Mouse (Mus musculus) liver, embryonic 14.5 days (tissue): Measurements from ENCODE around the gene Nudt4. TPM values are rescaled to one million over a fixed set of nuclear protein-coding genes. Genes with fewer than 3 reads are reported as not detected.

Source experiments
- ATAC-seq: fragments of 200-750 bp; cut with Nextera tagmentation; 2 replicates; pipeline ENCODE4 v1.8.0; 2017; ENCODE audit warnings: moderate number of reproducible peaks, mild to moderate bottlenecking, moderate library complexity; ENCODE audit not compliant: insufficient read depth
- DNase-seq, 3 experiments: peaks; one replicate each; pipeline ENCODE4 v3.0.0-alpha.2; 2012 to 2013; ENCODE audit warnings: low read depth in 3 of 3, low spot score in 3 of 3
- H3K27ac ChIP-seq: fragments of 300-500 bp; sonication (generic); 2 replicates; pipeline ENCODE4 v1.5.1; 2014; ENCODE audit warnings: moderate library complexity, mild to moderate bottlenecking, control low read depth, inconsistent platforms
- H3K27me3 ChIP-seq: fragments of 300-500 bp; sonication (generic); 2 replicates; pipeline ENCODE4 v1.6.1; 2014; ENCODE audit warnings: mild to moderate bottlenecking, low read length, moderate library complexity; ENCODE audit not compliant: control insufficient read depth, insufficient read depth
- H3K36me3 ChIP-seq: fragments of 300-500 bp; sonication (generic); replicated peaks from 2 replicates; pipeline ENCODE4 v1.6.1; 2014; ENCODE audit warnings: low read depth; ENCODE audit not compliant: control insufficient read depth, insufficient read depth
- H3K4me1 ChIP-seq, 2 experiments: fragments of 200-500 bp in 1 of 2; fragments of 300-500 bp in 1 of 2; sonication (generic) in 1 of 2; replicated peaks; 2 replicates each; pipeline ENCODE4 v1.6.1; 2012 to 2014; ENCODE audit warnings: antibody characterized with exemption in 1 of 2, inconsistent platforms in 1 of 2, low read length in 1 of 2; ENCODE audit not compliant: control insufficient read depth in 2 of 2, insufficient read depth in 2 of 2
- H3K4me2 ChIP-seq: fragments of 300-500 bp; sonication (generic); 2 replicates; pipeline ENCODE4 v1.6.1; 2014; ENCODE audit warnings: low read depth, mild to moderate bottlenecking, control low read depth, moderate library complexity
- H3K4me3 ChIP-seq, 2 experiments: fragments of 200-500 bp in 1 of 2; fragments of 300-500 bp in 1 of 2; sonication (generic) in 1 of 2; 2 replicates each; pipeline ENCODE4 v1.5.1; 2012 to 2014; ENCODE audit warnings: low read depth in 2 of 2, low read length in 2 of 2, mild to moderate bottlenecking in 2 of 2, control low read depth in 1 of 2, inconsistent platforms in 1 of 2, moderate library complexity in 1 of 2; ENCODE audit not compliant: insufficient read depth in 1 of 2
- H3K9ac ChIP-seq: fragments of 300-500 bp; sonication (generic); replicated peaks from 2 replicates; pipeline ENCODE4 v1.6.1; 2014; ENCODE audit warnings: mild to moderate bottlenecking, control low read depth, moderate library complexity
- H3K9me3 ChIP-seq: fragments of 300-500 bp; sonication (generic); 2 replicates; pipeline ENCODE4 v1.6.1; 2016; ENCODE audit warnings: low read length, mixed read lengths; ENCODE audit not compliant: control insufficient read depth
- CTCF ChIP-seq: IDR thresholded peaks from 2 replicates; pipeline ENCODE4 v1.5.1; 2016; ENCODE audit warnings: antibody characterized with exemption, low read depth, control low read depth
- EP300 ChIP-seq: IDR thresholded peaks from 2 replicates; pipeline ENCODE4 v1.6.1; 2016; ENCODE audit warnings: antibody characterized with exemption, low read depth
- WGBS: fragments of 180-500 bp; shearing (Covaris S2); extraction: QIAGEN DNeasy Blood & Tissue Kit; methylation state at CpG from one replicate; pipeline ENCODE4 v1.1.7; 2014; ENCODE audit not compliant: insufficient replicate concordance; 5-methylcytosine and 5-hydroxymethylcytosine counted together
- polyA plus RNA-seq, 2 experiments: library from polyadenylated mRNA; depleted of rRNA in 1 of 2; stranded (reverse) in 1 of 2; unstranded in 1 of 2; fragments of >200 nt; fragmentation: Nextera tagmentation in 1 of 2; extraction: Ambion mirVana in 1 of 2; gene quantifications; 2 replicates each; pipeline versions ENCODE4 v1.2.1 to v1.2.3; 2012 to 2014

Gene Nudt4
- polyA plus RNA-seq, 2 experiments: 49.7 to 95.5 TPM

DNA sequence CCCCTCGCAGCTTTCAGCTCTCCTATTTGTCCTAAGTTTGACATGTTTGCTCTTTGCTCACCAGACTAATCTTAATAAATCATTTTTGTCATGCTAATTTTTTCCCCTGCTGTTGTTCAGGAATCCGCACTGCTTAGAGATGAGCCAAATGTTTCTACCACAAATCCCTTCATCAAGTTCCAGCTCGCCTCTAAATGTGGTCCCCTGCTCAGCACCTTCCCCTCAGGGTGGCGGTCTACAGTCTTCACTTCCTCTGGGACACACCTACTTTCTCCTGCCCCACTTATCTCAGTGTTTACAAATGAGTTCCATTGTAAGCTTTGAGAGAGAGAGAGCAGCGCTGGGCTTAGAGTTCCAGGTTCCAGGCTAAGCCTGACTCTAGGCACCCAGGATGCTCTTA lies 36.6 kb upstream of the Nudt4 start:
- 40% methylated on average over 5 of the region's 5 CpGs for WGBS
- no peak overlapping the region for H3K4me3 ChIP-seq
- H3K27ac ChIP-seq: no peak overlapping the region
- H3K4me2 ChIP-seq: no peak overlapping the region
- no peaks in the 10 kb centered on the region for H3K36me3 ChIP-seq
- ATAC-seq: no peak
- peaks cover 0 to 16% of the 10 kb centered on the region in 2 experiments; a peak in 2 of 4 replicates for H3K4me1 ChIP-seq
- H3K9ac ChIP-seq: no peak overlapping the region
- DNase-seq: no peak
- no peaks in the 10 kb centered on the region for H3K9me3 ChIP-seq
- no peaks in the 10 kb centered on the region for H3K27me3 ChIP-seq
- TF ChIP-seq EP300: no peak
- TF ChIP-seq CTCF: no peak

DNA sequence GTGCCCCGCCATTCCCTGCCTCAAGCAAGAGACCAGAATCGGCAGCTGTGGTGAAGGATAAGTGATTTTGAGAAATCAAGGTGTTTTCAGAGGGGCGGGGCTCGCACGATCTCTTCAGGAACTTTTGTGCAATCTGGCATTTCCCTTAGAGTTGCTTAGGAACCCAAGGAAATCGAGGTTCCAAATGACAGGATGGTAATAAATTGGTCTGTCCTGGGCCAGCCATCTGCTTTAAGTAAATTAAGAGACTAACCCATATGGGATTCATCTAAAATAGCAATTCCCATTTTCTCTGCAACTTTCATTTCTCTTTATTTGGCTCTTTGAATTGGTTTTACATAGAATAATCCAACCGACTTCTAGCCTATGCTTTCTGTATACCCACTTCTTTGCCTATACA lies 35.8 kb upstream of the Nudt4 start:
- ATAC-seq: no peak

DNA sequence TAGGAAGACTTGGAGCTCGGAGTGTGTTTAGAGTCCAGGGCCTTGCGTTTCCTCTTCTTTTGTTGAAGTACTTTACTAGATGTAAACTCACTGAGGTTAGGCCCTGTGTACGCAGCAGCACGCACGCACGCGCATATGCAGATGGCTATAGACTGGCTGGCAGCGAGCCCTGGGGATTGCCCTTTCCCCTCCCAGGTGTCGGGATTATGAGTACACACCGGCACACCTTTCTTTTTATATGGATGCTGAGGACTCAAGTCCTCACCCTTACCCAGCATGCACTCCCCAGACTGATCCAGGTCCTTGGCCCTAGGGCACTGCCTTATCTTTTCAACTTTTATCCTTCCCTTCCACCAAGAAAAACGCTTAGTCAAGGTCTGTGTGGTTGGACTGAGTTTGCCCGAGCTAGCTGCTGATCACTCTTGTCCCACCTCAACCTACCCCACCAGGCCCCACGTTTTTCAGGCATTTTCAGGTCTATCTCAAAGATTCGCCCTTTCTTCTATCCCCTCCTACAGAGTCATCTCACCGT lies 34.2 kb upstream of the Nudt4 start:
- TF ChIP-seq EP300: no peak
- TF ChIP-seq CTCF: no peak
- H3K9ac ChIP-seq: no peak overlapping the region
- H3K9me3 ChIP-seq: no peaks in the 10 kb centered on the region
- H3K4me1 ChIP-seq: peaks cover 0 to 15% of the 10 kb centered on the region in 2 experiments; a peak in 3 of 4 replicates
- no peak overlapping the region for H3K4me3 ChIP-seq
- no peaks in the 10 kb centered on the region for H3K36me3 ChIP-seq
- H3K4me2 ChIP-seq: no peak overlapping the region
- no peak for ATAC-seq
- H3K27ac ChIP-seq: no peak overlapping the region
- WGBS: 68% methylated on average over 15 of the region's 15 CpGs
- no peak for DNase-seq
- H3K27me3 ChIP-seq: no peaks in the 10 kb centered on the region

More for the DNA sequence above, 35.8 kb upstream of the Nudt4 start:
- H3K4me1 ChIP-seq: peaks cover 0 to 11% of the 10 kb centered on the region in 2 experiments; a peak in 2 of 4 replicates
- TF ChIP-seq CTCF (no peak), EP300 (no peak)
- no peak overlapping the region for H3K4me3 ChIP-seq
- no peak overlapping the region for H3K9ac ChIP-seq
- H3K27ac ChIP-seq: no peak overlapping the region
- no peaks in the 10 kb centered on the region for H3K36me3 ChIP-seq
- no peaks in the 10 kb centered on the region for H3K27me3 ChIP-seq
- DNase-seq: no peak
- H3K9me3 ChIP-seq: no peaks in the 10 kb centered on the region
- H3K4me2 ChIP-seq: no peak overlapping the region
- 55% methylated on average over 7 of the region's 7 CpGs for WGBS

DNA sequence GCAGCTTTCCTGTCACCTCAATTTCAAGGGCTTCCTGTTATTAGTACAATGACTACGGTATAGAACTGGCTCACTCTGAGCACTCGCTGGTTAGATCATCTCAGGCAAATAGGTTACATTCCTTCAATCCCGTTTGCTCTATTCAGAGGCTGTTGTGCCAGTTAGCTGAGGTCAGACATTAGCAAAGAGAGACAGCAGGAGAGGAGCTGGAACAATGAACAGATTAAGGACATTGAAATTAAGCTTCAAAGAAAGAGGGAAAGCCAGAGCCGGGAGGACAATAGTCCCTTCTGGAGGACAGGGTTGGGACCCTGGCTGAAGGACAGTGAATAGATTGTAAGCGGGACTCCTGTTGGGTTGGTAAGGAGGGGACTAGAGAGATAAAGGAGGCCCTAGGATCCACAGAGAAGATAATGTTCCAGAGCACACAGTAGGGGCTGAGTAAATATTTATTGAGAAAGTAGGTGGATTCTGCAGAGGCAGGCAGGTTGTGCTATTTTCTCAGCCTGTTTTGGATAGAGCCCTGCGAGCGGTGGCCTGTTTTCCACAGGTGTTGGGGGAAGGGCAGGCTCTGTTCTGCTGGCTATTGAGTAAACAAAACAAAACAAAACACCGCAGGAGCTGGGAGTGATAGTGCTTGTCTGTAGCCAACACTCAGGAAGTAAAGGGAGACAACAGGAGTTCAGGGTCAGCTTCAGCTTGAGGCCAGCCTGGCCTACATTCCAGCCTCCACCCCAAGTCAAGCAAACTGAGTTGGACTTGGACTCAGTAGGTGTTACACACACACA lies 32.1 kb upstream of the Nudt4 start:
- Histone ChIP-seq H3K4me2 (no peak overlapping the region), H3K36me3 (no peaks in the 10 kb centered on the region), H3K4me3 (no peak overlapping the region), H3K9me3 (no peaks in the 10 kb centered on the region), H3K27me3 (no peaks in the 10 kb centered on the region), H3K4me1 (peaks cover 0 to 15% of the 10 kb centered on the region in 2 experiments; a peak in 3 of 4 replicates), H3K9ac (no peak overlapping the region; the same call in 1 of the 2 replicates), H3K27ac (no peak overlapping the region)
- no peak for ATAC-seq
- no peak for TF ChIP-seq EP300
- TF ChIP-seq CTCF: no peak
- no peak for DNase-seq
- WGBS: 40% methylated on average over 8 of the region's 8 CpGs

DNA sequence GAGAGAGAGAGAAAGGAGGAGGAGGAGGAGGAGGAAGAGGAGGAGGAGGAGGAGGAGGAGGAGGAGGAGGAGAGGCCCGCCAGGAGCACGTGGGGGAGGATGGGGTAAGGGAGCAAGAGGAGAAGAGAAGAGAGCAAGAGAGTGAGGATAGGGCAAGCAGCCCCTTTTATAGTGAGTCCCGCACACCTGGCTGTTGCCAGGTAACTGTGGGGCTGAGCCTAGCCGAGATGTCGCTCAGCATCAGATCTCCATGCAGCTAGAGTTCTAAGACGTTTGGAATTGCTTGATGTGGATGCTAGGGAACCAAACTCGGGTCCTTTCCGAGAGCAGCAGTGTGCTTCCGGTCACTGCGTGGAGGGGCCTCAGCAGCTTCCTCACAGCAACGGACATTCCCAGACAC lies 30.5 kb upstream of the Nudt4 start:
- H3K4me2 ChIP-seq: no peak overlapping the region
- peaks cover 0 to 15% of the 10 kb centered on the region in 2 experiments; a peak in 3 of 4 replicates for H3K4me1 ChIP-seq
- no peaks in the 10 kb centered on the region for H3K36me3 ChIP-seq
- WGBS: 45% methylated on average over 11 of the region's 11 CpGs
- no peak overlapping the region for H3K4me3 ChIP-seq
- H3K9me3 ChIP-seq: no peaks in the 10 kb centered on the region
- no peak overlapping the region for H3K9ac ChIP-seq
- ATAC-seq (no peak), DNase-seq (no peak)
- no peaks in the 10 kb centered on the region for H3K27me3 ChIP-seq
- no peak overlapping the region for H3K27ac ChIP-seq
- TF ChIP-seq EP300 (no peak), CTCF (no peak)
